Mouse (Mus musculus): ENCODE data around the gene H2-Q1. TPM values are rescaled to one million over a fixed set of nuclear protein-coding genes. Genes with fewer than 3 reads are reported as not detected.
"Not testable (repeated sequence)": the region's sequence is repeated elsewhere in the genome, so short reads cannot be mapped to it uniquely, and the experiment has no call there.

H2-Q1 gene
- under 1 TPM; 0.25 to 0.36 TPM for total RNA-seq (2021)
- long read RNA-seq, experiment 1 = 0 reads
- long read RNA-seq, experiment 2 = 0 reads

DNA sequence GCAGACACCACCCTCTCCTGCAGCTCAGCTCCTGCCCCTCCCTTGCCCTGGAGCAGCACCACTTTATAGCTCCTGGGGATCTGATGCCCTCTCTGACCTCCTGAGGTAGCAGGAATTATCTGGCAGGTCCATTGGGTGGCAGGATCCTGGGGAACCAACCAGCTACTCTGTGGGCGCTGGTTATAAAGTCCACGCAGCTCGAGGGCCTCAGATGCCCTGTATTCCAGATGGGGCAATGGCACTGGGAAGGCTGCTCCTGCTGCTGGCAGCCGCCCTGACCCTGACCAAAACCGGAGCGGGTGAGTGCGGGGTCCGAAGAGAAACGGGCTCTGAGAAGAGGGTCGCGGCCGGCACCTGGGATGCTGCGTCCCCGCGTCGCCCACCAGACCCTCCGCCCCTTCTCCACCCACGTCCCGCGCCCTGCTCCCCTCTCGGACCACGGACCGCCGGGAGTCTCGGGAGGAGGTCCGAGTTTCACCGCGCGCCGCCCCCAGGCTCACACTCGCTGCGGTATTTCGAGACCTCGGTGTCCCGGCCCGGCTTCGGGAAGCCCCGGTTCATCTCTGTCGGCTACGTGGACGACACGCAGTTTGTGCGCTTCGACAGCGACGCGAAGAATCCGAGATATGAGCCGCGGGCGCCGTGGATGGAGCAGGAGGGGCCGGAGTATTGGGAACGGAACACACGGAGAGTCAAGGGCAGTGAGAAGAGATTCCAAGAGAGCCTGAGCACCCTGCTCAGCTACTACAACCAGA is at the start of gene H2-Q1:
TSS of gene H2-Q1 (plus strand) at position 79 of the 755 bp plus-strand sequence.
- peak within 1 kb of the TSS; percentile 48 for H3K4me3 ChIP-seq
- no peak within 1 kb of the TSS for H3K27ac ChIP-seq
- no peak for DNase-seq
- intact Hi-C loops (cut with DNase I) = no loop called here
- TF ChIP-seq CTCF (IDR thresholded peaks at IDR 0.05) = no peak

DNA sequence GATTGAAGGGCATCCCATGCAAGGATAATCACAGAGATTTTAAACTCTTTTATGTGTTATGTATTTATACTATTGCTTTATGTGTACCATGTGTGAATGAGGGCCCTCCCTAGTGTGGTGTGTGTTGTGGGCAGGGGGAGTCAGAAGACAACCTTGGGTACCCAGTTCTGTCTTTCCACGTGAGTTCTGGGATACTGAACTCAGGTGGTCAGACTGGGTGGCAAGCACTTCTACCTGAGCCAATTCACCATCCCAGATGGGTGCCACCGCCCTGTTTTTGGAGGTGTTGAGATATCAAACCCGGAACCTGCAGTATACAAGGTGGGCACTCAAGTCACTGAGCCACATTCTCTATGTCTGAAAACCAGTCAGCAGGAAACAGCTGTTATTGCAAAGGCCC is 48.0 kb upstream of the H2-Q1 start:
- no peak overlapping the region for H3K27ac ChIP-seq
- intact Hi-C loops (cut with DNase I) = no loop called here
- DNase-seq = no peak
- H3K4me3 ChIP-seq = no peak overlapping the region
- no peak for TF ChIP-seq CTCF (IDR thresholded peaks at IDR 0.05)

DNA sequence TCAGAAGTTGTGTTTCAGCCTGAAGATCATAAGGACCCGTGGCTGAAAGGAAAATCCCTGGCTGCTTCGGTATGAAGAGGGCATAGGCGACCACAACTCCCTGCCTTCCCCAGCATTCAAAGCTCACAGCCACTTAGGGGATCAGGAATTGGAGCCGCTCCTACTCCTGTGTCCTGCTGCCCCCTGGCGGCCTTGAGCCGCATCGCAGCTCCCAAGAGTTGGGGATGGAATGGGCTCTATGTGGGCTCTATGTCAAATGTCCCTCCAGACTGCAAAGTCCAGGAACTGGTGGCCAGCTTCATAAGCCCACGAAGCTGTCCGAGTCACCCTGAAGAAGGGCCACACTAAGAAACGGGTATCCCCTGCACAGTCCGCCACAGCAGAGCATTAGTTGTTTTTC is 45.4 kb upstream of the H2-Q1 start:
- H3K27ac ChIP-seq = no peak overlapping the region
- intact Hi-C loops (cut with DNase I) = loop anchor here (1.0 kb wide), 1 partner anchor 16 kb away; no protein-coding TSS in a partner anchor
- no peak overlapping the region for H3K4me3 ChIP-seq
- peak; percentile 88 for DNase-seq
- TF ChIP-seq CTCF (IDR thresholded peaks at IDR 0.05) = no peak; the same call in 1 of the 2 replicates

DNA sequence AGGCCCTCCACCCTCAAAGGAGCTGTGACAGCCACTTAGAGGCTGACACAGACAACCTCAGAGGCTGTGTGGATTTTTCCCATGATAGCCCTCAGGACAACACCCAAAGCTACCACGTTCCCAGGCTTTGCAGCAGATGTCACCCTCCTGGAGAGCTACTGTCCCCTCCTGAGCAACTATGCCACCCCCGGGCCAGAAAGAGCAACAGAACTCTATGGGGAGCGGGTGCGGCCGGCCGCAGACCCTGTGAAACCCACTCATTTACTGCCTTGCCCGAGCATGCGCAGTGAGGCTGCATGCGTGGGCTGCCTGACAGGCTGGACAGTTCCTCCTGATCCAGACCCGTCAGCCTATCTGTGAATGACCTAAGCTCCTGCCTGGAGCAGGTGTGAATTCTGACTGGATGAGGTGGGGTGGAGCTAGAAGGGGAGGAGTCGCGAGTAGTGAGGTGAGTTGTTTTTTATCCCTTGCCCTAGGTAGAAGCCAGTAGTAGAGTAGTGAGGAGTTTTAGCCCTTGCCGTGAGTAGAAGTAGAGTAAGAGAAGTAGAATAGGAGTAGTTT is 43.8 kb upstream of the H2-Q1 start:
- intact Hi-C loops (cut with DNase I) = no loop called here
- Histone ChIP-seq H3K4me3 (no peak overlapping the region), H3K27ac (no peak overlapping the region)
- DNase-seq = no peak
- no peak for TF ChIP-seq CTCF (IDR thresholded peaks at IDR 0.05)

DNA sequence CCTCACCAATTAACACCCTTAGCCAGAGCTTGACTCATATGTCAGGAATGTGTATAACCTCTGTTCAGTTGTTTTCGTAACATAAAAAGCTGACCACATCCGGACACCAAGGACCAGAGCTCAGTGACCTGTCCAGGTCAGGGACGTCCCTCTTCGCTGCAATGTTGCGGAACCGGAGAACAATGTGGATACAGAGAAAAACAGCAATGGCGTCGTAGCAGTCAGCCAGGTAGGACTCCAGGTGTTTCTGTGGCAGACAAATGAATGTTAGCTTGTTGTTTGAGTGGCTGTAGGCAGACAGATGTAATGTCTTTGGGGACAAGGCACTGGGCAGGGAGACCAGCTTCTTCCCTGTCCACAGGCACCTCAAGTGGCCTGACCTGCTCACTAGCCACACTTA is 42.2 kb upstream of the H2-Q1 start:
- intact Hi-C loops (cut with DNase I) = loop anchor here (2.0 kb wide), 1 partner anchor 1317 kb away; no protein-coding TSS in a partner anchor
- no peak for DNase-seq
- no peak for TF ChIP-seq CTCF (IDR thresholded peaks at IDR 0.05)
- Histone ChIP-seq H3K27ac (no peak overlapping the region), H3K4me3 (no peak overlapping the region)

DNA sequence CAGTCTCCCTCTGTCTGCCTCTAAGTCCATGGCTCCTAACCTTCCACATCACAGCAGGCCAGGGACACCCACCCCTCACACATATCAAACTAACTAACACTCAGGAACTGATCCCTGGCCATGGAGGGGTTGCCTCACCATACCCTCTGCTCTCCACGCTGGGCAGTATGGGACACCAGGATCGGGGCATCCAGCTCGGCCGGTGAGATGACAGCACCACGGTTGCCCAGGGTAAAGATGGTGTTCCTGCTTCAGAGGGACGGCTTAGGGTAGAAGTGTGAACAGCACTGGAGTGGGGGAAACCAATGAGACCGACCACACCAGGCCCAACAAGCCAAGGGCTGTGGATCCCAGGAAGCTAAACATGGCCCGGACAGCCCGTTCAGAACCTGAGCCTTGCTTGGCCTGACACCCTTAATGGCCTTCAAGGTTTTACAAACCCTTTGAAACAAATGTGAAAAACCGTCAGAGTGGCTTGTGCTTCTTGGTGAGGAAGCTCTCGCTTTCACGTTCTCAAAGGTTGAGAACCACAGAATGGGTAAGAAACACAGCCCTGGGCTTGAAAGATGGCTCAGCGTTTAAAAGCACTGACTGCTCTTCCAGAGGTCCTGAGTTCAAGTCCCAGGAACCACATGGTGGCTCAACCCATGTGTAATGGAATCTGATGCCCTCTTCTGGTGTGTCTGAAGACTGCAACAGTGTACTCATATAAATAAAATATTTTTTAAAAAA is 41.1 kb upstream of the H2-Q1 start:
- TF ChIP-seq CTCF (IDR thresholded peaks at IDR 0.05) = no peak; the same call in 1 of the 2 replicates
- H3K4me3 ChIP-seq = no peak overlapping the region
- intact Hi-C loops (cut with DNase I) = loop anchor here (2.0 kb wide), 1 partner anchor 1318 kb away; no protein-coding TSS in a partner anchor
- no peak for DNase-seq
- no peak overlapping the region for H3K27ac ChIP-seq

DNA sequence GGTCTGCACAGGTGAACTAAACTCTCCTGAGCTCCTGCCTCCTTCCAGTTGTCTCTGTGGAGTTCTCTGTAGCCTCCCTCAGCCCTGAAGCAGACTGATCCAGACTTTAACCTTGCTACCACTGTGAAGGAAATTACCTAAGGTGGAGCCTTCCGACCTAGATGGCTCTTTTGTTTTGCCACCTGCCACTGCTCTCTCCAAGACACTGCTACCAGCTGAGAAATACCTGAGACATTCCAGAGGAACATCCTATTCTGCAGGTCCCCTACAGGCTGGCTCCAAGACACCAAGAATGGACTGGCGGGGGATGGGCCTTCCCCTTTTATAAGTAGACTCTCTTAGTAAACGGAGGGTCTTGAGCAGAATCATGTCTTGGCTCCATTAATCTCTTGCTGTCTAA is 39.9 kb upstream of the H2-Q1 start:
- DNase-seq = no peak
- intact Hi-C loops (cut with DNase I) = no loop called here
- H3K4me3 ChIP-seq = no peak overlapping the region
- no peak overlapping the region for H3K27ac ChIP-seq
- no peak for TF ChIP-seq CTCF (IDR thresholded peaks at IDR 0.05)

DNA sequence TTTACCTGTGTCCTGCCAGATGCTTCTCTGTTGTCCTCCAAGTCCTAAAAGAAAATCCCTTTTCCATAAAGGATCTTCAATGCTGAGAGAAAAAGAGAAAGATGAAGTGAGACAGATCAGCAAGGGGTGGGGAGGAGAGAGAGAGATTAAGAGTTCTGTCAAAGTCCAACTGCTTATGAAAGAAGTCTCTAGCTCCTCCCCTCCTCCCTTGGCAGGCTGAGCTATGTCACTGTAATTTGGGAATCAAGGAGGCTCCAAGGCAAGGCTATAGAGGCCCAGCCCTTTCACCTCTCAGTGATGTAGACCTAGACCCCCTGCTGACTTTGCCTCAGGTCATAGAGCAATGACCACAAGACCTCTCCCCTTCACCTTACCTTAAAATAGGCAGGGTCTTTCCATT is 34.8 kb upstream of the H2-Q1 start:
- no peak for TF ChIP-seq CTCF (IDR thresholded peaks at IDR 0.05)
- no peak for DNase-seq
- intact Hi-C loops (cut with DNase I) = no loop called here
- Histone ChIP-seq H3K4me3 (no peak overlapping the region), H3K27ac (no peak overlapping the region)

DNA sequence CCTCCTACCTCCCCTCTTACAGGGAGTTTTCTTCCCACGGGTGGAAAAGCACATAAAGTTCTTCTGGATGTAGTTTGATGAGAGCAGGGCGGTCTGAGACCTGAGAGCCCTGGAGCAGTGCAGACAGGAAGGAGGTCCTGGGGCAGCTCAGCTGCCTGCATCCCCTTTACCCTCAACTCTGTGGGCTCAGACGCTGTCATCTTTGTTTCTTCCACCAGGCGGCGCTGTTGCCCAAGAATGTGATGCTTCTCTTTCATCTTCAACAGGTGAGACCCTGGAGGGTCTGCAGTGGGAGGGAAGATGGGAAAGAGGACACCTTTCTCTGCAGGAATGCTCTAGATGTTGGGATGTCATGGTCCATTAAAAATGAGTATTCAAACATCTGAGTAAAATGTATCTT is 24.4 kb upstream of the H2-Q1 start:
- peak; percentile 45 for DNase-seq
- TF ChIP-seq CTCF (IDR thresholded peaks at IDR 0.05) = peak; percentile 74
- H3K27ac ChIP-seq; H3K4me3 ChIP-seq; intact Hi-C loops (cut with DNase I): not testable (repeated sequence)

DNA sequence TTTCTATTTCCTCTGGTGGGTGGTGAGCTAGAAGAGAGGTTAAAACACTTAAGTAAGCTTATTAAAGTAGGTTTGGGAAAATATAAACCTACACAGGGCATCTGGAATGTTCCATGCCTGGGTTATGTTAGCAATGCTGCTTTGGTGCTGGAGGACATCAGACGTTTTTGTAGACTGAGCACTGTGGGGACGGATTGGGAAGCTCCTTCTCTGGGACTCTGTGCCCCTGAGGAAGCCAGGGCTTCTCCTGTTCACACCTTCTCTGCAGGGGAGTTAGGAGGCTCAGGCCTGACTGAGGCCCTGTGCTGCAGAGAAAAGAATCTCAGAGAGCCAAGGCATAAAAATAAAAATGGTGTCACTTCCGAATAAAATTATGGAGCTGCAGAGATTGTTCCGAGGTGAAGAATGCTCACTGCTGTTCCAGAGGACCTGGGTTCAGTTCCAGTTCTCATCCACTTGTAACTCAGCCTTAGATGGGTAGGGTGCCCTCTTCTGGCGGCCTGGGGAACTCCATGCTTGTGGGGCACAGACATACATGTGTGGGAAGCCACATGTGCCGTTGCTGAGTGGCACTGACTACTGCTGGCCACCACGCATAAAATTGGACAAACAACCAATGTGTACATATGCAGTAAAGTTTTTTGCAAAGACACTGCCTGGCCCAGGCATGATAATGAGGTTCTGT is 19.8 kb upstream of the H2-Q1 start:
- DNase-seq; H3K4me3 ChIP-seq; H3K27ac ChIP-seq; intact Hi-C loops (cut with DNase I): not testable (repeated sequence)

DNA sequence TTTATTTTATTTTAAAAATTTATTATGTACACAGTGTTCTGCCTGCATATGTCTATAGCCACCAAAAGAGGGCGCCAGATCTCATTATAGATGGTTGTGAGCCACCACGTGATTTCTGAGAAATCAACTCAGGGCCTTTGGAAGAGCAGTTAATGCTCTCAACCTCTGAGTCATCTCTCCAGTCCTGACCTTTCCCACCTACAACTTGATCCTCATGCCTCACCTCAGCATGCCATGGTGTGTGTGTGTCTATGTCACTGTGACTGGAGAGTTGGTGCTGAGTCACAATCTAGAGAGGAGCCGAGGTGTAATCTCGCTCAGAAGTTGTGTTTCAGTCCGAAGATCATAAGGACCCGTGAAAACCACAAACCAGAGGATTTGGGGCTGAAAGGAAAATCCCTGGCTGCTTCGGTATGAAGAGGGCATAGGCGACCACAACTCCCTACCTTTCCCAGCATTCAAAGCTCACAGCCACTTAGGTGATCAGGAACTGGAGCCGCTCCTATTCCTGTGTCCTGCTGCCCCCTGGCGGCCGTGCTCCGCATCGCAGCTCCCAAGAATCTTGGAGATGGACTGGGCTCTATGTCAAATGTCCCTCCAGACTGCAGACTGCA is 18.5 kb upstream of the H2-Q1 start:
- H3K27ac ChIP-seq = no peak overlapping the region
- H3K4me3 ChIP-seq = no peak overlapping the region; the same call in 1 of the 2 replicates
- peak; percentile 82 for TF ChIP-seq CTCF (IDR thresholded peaks at IDR 0.05)
- DNase-seq = peak; percentile 92
- intact Hi-C loops (cut with DNase I) = loop anchor here (2.0 kb wide), 1 partner anchor 43 kb away; no protein-coding TSS in a partner anchor

DNA sequence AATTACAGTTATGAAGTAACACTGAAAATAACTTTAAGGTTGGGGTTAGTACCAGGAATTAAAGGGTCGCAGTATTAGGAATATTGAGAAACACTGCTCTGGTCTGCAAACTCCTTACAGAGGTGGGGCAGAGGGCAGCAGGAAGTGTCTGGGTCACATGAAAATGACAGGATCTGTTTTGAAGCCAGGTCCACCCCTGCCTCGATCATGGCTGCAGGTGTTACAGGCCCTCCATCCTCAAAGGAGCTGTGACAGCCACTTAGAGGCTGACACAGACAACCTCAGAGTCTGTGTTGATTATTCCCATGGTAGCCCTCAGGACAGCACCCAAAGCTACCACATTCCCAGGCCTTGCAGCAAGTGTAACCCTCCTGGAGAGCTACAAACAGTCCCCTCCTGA is 16.9 kb upstream of the H2-Q1 start:
- intact Hi-C loops (cut with DNase I) = loop anchor here (2.0 kb wide), 1 partner anchor 44 kb away; no protein-coding TSS in a partner anchor
- no peak overlapping the region for H3K27ac ChIP-seq
- no peak for TF ChIP-seq CTCF (IDR thresholded peaks at IDR 0.05)
- no peak overlapping the region for H3K4me3 ChIP-seq
- no peak for DNase-seq
